Mouse (Mus musculus) bone marrow, adult 2 months (tissue): ENCODE measurements around the gene Pld1. TPM values are rescaled to one million over a fixed set of nuclear protein-coding genes. Genes with fewer than 3 reads are reported as not detected.

Source experiments
- H3K27ac ChIP-seq: fragments of 200-500 bp; 2 replicates; pipeline ENCODE4 v1.5.1; 2012; ENCODE audit warnings: low read depth, mild to moderate bottlenecking, control low read depth, inconsistent platforms, low read length; ENCODE audit not compliant: control insufficient read depth, poor library complexity, insufficient read depth
- H3K4me1 ChIP-seq: fragments of 200-500 bp; 2 replicates; pipeline ENCODE4 v1.6.1; 2011; ENCODE audit warnings: low read length; ENCODE audit not compliant: control insufficient read depth, insufficient read depth
- H3K4me3 ChIP-seq: fragments of 200-500 bp; replicated peaks from 2 replicates; pipeline ENCODE3; 2011; ENCODE audit warnings: mild to moderate bottlenecking, low read depth, low read length, control low read depth; ENCODE audit not compliant: control insufficient read depth
- CTCF ChIP-seq: fragments of 200-500 bp; IDR thresholded peaks from 2 replicates; pipeline ENCODE4 v1.5.1; 2011; ENCODE audit warnings: low read length, control low read depth; ENCODE audit not compliant: control insufficient read depth, insufficient read depth
- POLR2A ChIP-seq: fragments of 200-500 bp; IDR thresholded peaks from 2 replicates; pipeline ENCODE4 v1.6.1; 2011; ENCODE audit warnings: low read depth, mild to moderate bottlenecking, control low read depth, low read length, borderline replicate concordance; ENCODE audit not compliant: control insufficient read depth
- WGBS: fragments of 180-500 bp; shearing (Covaris S2); methylation state at CpG from one replicate; pipeline ENCODE4 v1.1.7; 2018; 5-methylcytosine and 5-hydroxymethylcytosine counted together
- polyA plus RNA-seq: library from polyadenylated mRNA; stranded (reverse); fragments of >200 nt; gene quantifications from 2 replicates; pipeline ENCODE4 v1.2.4, GENCODE M21; 2011; ENCODE audit warnings: low replicate concordance; ENCODE audit not compliant: missing spikeins, insufficient read depth, insufficient read length

The Pld1 gene
- polyA plus RNA-seq, 1 experiment, result 5.7 TPM

DNA sequence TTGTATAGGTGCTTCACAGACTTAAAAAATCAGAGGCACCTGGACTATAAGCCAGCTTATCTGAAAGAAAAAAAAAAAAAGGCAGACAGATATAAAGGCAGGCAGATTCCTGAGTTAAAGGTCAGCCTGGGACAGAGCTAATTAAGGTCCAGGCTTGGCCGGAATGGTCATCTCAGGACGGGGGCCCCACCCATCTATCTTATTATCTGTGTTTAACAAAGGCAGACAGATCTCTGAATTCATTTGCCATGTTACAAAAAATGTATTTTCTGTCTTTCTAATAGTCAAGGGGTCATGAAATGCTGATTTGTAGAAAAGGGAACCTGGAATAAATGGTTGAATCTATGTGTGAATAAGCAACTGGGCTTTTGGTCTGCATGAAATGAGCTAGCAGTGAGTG is 30.2 kb upstream of the Pld1 start:
- H3K4me1 ChIP-seq, result no peaks in the 10 kb centered on the region
- H3K4me3 ChIP-seq, result no peak overlapping the region
- WGBS, result 80% methylated on average over 2 of the region's 2 CpGs
- H3K27ac ChIP-seq, result no peak overlapping the region
- TF ChIP-seq CTCF (no peak), POLR2A (no peak)

DNA sequence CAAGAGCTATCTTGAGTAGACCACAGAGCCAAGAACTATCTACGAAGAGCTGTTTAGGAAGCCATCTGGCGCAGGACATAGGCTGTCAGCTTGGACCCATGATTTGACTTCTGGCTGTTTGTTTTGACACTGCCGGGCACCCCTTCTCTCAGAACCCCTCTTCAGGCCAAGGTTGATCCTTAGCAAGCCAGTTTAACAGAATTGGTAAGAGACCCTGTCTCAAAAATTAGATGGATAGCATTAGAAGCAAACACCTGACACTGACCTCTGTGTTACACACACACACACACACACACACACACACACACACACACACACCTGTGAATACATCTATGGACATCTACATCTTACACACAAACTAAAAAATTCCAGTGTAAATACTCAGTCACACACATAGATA is 29.5 kb upstream of the Pld1 start:
- Histone ChIP-seq H3K4me1 (no peaks in the 10 kb centered on the region), H3K4me3 (no peak overlapping the region), H3K27ac (no peak overlapping the region)
- TF ChIP-seq POLR2A (no peak), CTCF (no peak)
- 86% methylated on average over 3 of the region's 3 CpGs for WGBS

GRCm38 (mm10) chr3:27918656-27919436 is 19.6 kb upstream of the Pld1 start:
- no peak overlapping the region for H3K4me3 ChIP-seq
- H3K4me1 ChIP-seq, result no peaks in the 10 kb centered on the region
- no peak for TF ChIP-seq CTCF
- TF ChIP-seq POLR2A, result no peak
- H3K27ac ChIP-seq, result no peak overlapping the region
- WGBS, result 82% methylated on average over 14 of the region's 14 CpGs

DNA sequence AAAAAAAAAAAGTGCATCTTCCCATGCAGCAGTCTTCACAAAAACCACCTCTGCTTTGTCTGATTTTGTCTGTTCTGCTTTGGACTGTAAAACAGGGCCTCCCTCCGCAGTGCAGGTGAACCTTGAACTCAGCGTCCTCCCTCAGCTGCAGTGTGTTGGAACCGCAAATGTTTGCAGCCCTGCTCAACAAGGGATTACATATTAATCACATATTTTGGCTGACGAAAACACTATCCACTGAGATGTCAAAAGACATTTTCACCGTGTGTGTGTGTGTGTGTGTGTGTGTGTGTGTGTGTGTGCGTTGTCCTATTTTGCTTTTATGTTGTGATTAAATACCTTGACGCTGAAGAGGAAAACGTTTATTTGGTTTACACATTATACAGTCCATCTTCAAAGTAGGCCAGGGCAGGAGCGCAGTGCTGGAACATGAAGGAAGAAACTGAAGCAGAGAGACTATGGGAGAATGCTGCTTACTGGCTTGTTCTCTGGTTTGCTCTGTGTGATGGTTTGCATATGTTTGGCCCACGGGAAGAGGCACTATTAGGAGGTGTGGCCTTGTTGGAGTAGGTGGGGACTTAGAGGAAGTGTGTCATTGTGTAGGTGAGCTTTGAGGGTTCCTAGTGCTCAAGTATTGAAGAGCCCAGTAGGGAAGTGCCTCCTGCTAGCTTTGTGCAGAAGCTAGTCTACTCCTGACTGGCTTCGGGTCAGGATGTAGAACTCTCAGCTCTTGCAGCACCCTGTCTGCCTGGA is 17.1 kb upstream of the Pld1 start:
- Histone ChIP-seq H3K4me1 (no peaks in the 10 kb centered on the region), H3K27ac (no peak overlapping the region), H3K4me3 (no peak overlapping the region)
- no peak for TF ChIP-seq POLR2A
- TF ChIP-seq CTCF, result no peak
- WGBS, result 83% methylated on average over 11 of the region's 11 CpGs

- H3K4me3 ChIP-seq, result no peak overlapping the region
- 60% methylated on average over 3 of the region's 3 CpGs for WGBS
- no peak overlapping the region for H3K27ac ChIP-seq
- TF ChIP-seq CTCF, result no peak
- no peak for TF ChIP-seq POLR2A
- H3K4me1 ChIP-seq, result no peaks in the 10 kb centered on the region
These were observed 14.5 kb upstream of the Pld1 start for GRCm38 (mm10) chr3:27924037-27924436.

DNA sequence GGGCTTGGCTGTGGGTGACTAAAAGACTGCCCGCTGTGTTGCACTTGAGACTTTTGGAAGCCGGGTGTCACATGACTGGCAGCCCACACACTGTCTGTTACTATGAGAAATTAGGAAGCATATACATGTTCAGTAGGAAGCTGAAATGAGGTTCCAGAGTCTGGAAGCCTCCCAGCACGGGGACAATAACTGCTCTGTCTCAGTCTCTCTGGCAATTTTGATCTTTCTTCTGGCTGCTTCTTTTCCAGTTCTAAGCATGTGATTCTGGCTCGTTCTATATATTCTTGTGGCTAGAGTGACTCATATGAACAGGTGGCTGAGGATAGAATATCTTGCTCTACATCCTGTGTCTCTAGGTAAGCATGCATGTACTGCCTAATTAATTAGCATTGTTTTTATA is 9.3 kb upstream of the Pld1 start:
- no peak for TF ChIP-seq POLR2A
- no peak for TF ChIP-seq CTCF
- Histone ChIP-seq H3K4me1 (no peaks in the 10 kb centered on the region), H3K4me3 (no peak overlapping the region), H3K27ac (no peak overlapping the region)
- 73% methylated on average over 4 of the region's 4 CpGs for WGBS

- TF ChIP-seq POLR2A (no peak), CTCF (no peak)
- WGBS, result 85% methylated on average over 5 of the region's 5 CpGs
- no peak overlapping the region for H3K27ac ChIP-seq
These were observed 6.1 kb upstream of the Pld1 start for GRCm38 (mm10) chr3:27932391-27932790.

GRCm38 (mm10) chr3:27935644-27936043 is 2.9 kb upstream of the Pld1 start:
- Histone ChIP-seq H3K4me1 (no peaks in the 10 kb centered on the region; the same call in 1 of the 2 replicates), H3K4me3 (no peak overlapping the region), H3K27ac (no peak overlapping the region)
- WGBS, result 82% methylated on average over 3 of the region's 3 CpGs
- TF ChIP-seq CTCF, result no peak
- TF ChIP-seq POLR2A, result no peak

More at GRCm38 (mm10) chr3:27932391-27932790, 6.1 kb upstream of the Pld1 start:
- H3K4me1 ChIP-seq, result no peaks in the 10 kb centered on the region; the same call in 1 of the 2 replicates
- no peak overlapping the region for H3K4me3 ChIP-seq

GRCm38 (mm10) chr3:27936731-27937130 is 1.8 kb upstream of the Pld1 start:
- H3K4me3 ChIP-seq, result no peak overlapping the region
- no peaks in the 10 kb centered on the region; the same call in 1 of the 2 replicates for H3K4me1 ChIP-seq
- 63% methylated on average over 5 of the region's 5 CpGs for WGBS
- TF ChIP-seq POLR2A (no peak), CTCF (no peak)
- H3K27ac ChIP-seq, result no peak overlapping the region
